Mouse (Mus musculus) forebrain, embryonic 13.5 days (tissue): ENCODE results near the gene R3hcc1l. TPM values are rescaled to one million over a fixed set of nuclear protein-coding genes. Genes with fewer than 3 reads are reported as not detected.

Experiments
- ATAC-seq: fragments of 200-750 bp; cut with Nextera tagmentation; 2 replicates; pipeline ENCODE4 v1.8.0; 2017
- H3K27ac ChIP-seq: fragments of 300-500 bp; sonication (generic); 2 replicates; pipeline ENCODE4 v1.5.1; 2015; ENCODE audit warnings: inconsistent platforms, mild to moderate bottlenecking, moderate library complexity
- H3K27me3 ChIP-seq: fragments of 300-500 bp; sonication (generic); 2 replicates; pipeline ENCODE4 v1.6.1; 2015; ENCODE audit warnings: mild to moderate bottlenecking, inconsistent platforms
- H3K36me3 ChIP-seq: fragments of 300-500 bp; sonication (generic); 2 replicates; pipeline ENCODE4 v1.6.1; 2015; ENCODE audit warnings: mild to moderate bottlenecking, inconsistent platforms; ENCODE audit not compliant: poor library complexity, severe bottlenecking
- H3K4me1 ChIP-seq: fragments of 300-500 bp; sonication (generic); 2 replicates; pipeline ENCODE4 v1.6.1; 2015; ENCODE audit warnings: inconsistent platforms
- H3K4me2 ChIP-seq: fragments of 300-500 bp; sonication (generic); 2 replicates; pipeline ENCODE4 v1.6.1; 2015; ENCODE audit warnings: inconsistent platforms, mild to moderate bottlenecking, moderate library complexity
- H3K4me3 ChIP-seq: fragments of 300-500 bp; sonication (generic); 2 replicates; pipeline ENCODE4 v1.5.1; 2015; ENCODE audit warnings: mild to moderate bottlenecking, inconsistent platforms
- H3K9ac ChIP-seq: fragments of 300-500 bp; sonication (generic); 2 replicates; pipeline ENCODE4 v1.6.1; 2015; ENCODE audit warnings: mild to moderate bottlenecking, inconsistent platforms
- H3K9me3 ChIP-seq: fragments of 300-500 bp; sonication (generic); replicated peaks from 2 replicates; pipeline ENCODE4 v1.6.1; 2016; ENCODE audit warnings: inconsistent platforms
- WGBS: fragments of 180-500 bp; shearing (Covaris S2); methylation state at CpG from one replicate; pipeline ENCODE4 v1.1.7; 2015; 5-methylcytosine and 5-hydroxymethylcytosine counted together
- polyA plus RNA-seq: library from polyadenylated mRNA; unstranded; fragments of >200 nt; fragmentation: Nextera tagmentation; extraction: Ambion mirVana; gene quantifications from 2 replicates; pipeline ENCODE4 v1.2.1, GENCODE M21; 2015

The R3hcc1l gene
- polyA plus RNA-seq, 1 experiment from 2014 or later: 18.1 TPM

DNA sequence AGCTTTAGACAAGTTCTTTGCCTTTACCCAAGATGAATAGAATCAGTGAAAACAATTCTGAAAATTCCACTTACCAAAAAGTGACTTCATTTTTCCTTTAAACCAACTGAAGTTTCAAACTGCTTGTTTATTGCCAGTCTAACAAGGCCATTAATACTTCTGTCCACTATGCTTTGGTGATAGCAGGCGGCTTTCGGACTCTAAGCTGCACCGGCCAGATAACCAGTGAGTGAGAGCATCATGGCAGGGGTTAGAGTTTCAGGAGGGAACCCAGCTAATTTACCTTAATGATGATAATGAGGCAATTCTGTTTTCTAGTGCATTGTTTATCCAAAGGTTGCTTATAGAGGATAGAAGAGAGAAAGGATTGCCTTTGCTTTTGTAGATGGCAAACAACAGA is 65.6 kb downstream of the R3hcc1l start:
- Histone ChIP-seq H3K4me2 (no peak overlapping the region), H3K4me1 (peaks cover 12% of the 10 kb centered on the region), H3K27ac (no peak overlapping the region), H3K9me3 (no peaks in the 10 kb centered on the region), H3K4me3 (no peak overlapping the region), H3K27me3 (no peaks in the 10 kb centered on the region), H3K36me3 (peaks cover 7% of the 10 kb centered on the region; the same call in 1 of the 2 replicates), H3K9ac (no peak overlapping the region)
- 86% methylated on average over 3 of the region's 3 CpGs for WGBS
- no peak for ATAC-seq

DNA sequence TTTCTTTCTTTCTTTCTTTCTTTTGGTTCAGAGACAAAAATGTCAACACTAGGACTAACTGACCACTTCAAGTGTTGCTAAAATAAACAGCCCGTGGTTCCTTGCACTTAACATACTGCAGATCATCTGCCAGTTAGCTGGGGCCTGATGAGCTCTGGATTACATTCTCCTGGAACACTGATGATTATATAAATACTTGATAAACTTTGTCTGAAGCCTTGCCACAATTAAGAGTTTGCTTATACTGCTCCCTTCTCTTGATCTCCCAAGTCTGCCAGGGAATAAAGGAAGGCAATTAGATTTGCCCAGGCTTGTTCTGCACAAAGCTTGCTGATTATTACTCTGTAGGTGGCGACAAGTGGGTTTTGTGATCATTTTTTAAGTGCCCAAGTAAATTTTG is 69.1 kb downstream of the R3hcc1l start:
- no peak for ATAC-seq
- 30% methylated on average over 2 of the region's 2 CpGs for WGBS
- H3K27ac ChIP-seq: no peak overlapping the region

DNA sequence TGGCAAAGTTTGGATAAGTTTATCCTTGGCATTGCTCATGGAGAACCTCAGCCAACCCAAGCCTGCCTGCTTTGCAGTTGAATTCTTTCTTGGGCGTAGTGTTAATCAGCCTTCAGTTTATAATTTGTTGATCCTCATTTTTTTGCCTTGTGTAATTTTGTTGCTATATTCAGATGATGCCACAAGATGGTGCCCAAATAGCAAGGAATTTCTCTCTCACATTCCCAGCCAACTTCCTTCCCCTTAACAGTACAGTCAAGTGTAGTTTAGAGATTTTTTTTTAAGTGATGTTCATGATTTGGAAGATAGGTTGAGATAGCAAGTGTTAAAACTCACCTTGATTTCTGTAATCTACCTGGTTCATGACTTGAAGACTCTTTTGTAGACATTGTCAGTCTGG is 70.7 kb downstream of the R3hcc1l start:
- H3K36me3 ChIP-seq: peaks cover 17% of the 10 kb centered on the region
- ATAC-seq: no peak
- H3K9ac ChIP-seq: no peak overlapping the region
- H3K4me3 ChIP-seq: no peak overlapping the region
- H3K4me1 ChIP-seq: peaks cover 12% of the 10 kb centered on the region
- H3K27ac ChIP-seq: no peak overlapping the region
- no peak overlapping the region for H3K4me2 ChIP-seq
- H3K27me3 ChIP-seq: no peaks in the 10 kb centered on the region
- no peaks in the 10 kb centered on the region for H3K9me3 ChIP-seq
- 56% methylated on average over 1 of the region's 1 CpGs for WGBS

More for the DNA sequence above, 69.1 kb downstream of the R3hcc1l start:
- peaks cover 20% of the 10 kb centered on the region for H3K36me3 ChIP-seq
- no peak overlapping the region for H3K4me3 ChIP-seq
- H3K9me3 ChIP-seq: no peaks in the 10 kb centered on the region
- no peak overlapping the region for H3K4me2 ChIP-seq
- H3K9ac ChIP-seq: peak overlapping the region; percentile 23; the same call in 1 of the 2 replicates
- H3K4me1 ChIP-seq: peaks cover 12% of the 10 kb centered on the region
- H3K27me3 ChIP-seq: no peaks in the 10 kb centered on the region

DNA sequence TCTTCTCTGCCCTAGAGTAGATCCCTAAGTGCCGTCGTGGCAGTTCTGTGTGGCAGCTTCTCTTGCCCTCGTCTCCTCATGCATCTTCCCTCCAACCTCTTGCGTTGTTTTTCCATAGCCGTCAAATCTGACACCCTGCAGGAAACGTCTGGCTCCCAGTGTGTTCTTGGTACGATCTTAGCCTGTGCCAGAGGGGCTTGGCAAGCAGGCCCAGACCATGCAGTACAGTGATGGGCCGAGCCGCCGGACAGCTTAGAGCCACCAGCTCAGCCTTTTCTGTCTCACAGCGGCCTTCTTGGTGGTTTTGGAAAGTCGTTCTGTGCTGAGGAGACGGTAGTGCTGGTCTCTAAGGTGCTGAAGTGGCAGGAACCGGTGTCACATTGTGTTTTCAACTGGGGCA is 73.0 kb downstream of the R3hcc1l start:
- no peak overlapping the region for H3K9ac ChIP-seq
- peaks cover 13% of the 10 kb centered on the region for H3K36me3 ChIP-seq
- WGBS: 77% methylated on average over 14 of the region's 14 CpGs
- H3K27me3 ChIP-seq: no peaks in the 10 kb centered on the region
- no peak for ATAC-seq
- no peak overlapping the region for H3K27ac ChIP-seq
- no peaks in the 10 kb centered on the region for H3K9me3 ChIP-seq
- H3K4me2 ChIP-seq: no peak overlapping the region
- no peak overlapping the region for H3K4me3 ChIP-seq
- peaks cover 12% of the 10 kb centered on the region for H3K4me1 ChIP-seq

DNA sequence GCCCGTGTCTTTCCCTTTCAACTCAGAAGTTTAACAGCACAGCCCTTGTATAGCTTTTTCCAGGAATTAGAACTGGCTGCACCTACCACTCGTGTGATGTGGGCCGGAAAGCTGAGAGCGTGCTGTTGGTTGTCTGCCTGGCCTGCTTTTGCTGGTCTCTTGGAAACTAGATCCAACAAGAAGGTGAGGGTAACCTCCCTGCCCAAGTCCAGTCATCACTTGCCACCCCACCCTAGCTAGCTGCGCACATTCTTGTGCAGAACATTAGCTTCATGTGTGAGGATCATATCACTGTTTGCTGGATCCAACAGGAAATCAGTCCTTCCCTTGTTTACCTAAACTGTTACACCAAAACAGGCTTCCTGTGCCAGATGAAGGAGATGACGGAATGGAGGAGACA is 74.9 kb downstream of the R3hcc1l start:
- no peak for ATAC-seq
- peaks cover 13% of the 10 kb centered on the region for H3K36me3 ChIP-seq
- H3K27ac ChIP-seq: no peak overlapping the region
- WGBS: 96% methylated on average over 6 of the region's 6 CpGs
- H3K4me3 ChIP-seq: no peak overlapping the region
- H3K27me3 ChIP-seq: no peaks in the 10 kb centered on the region
- no peak overlapping the region for H3K4me2 ChIP-seq
- no peak overlapping the region for H3K9ac ChIP-seq
- no peaks in the 10 kb centered on the region for H3K9me3 ChIP-seq
- H3K4me1 ChIP-seq: peaks cover 3% of the 10 kb centered on the region

DNA sequence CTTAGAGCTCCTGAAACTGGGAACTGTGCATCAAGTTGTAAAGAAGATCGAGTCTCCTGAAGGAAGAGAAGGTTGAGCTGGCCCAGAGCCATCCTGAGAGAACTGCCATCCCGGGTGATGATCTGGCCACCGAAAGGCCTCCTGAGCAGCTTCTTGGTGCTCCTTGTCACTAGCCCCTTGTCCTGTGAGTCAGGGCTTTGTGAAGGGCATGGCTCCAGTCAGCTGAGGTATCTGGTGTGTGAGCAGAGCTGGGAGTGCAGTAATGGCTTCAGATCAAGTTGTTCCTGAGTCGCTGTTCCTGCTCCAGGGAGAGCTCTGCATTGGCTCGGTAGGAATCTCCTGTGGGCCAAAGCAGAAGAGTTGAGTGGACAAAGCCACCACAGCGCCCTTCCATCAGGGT is 76.5 kb downstream of the R3hcc1l start:
- Histone ChIP-seq H3K9ac (no peak overlapping the region), H3K27me3 (no peaks in the 10 kb centered on the region), H3K4me2 (no peak overlapping the region), H3K4me1 (no peaks in the 10 kb centered on the region), H3K4me3 (no peak overlapping the region), H3K27ac (no peak overlapping the region), H3K36me3 (peaks cover 13% of the 10 kb centered on the region), H3K9me3 (no peaks in the 10 kb centered on the region)
- 95% methylated on average over 6 of the region's 6 CpGs for WGBS
- ATAC-seq: no peak

DNA sequence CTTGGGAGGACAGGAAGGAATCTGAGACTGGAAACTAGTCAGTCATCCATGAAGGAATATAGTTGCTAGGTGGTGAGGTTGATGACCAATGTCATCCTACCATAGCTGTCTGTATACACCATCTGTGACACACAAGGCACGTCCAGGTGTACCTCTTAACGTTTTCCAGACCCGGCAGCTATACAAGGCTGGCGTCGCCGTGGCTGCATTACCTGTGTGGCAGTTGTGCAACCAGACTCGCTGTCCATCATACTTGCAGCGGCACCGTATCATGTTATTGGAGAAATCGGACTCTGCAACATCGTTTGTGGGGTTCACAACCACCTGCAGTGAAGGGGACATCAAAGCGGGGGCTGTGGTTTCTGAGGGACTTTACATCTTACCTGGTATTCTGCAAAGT is 78.7 kb downstream of the R3hcc1l start:
- no peaks in the 10 kb centered on the region for H3K4me1 ChIP-seq

DNA sequence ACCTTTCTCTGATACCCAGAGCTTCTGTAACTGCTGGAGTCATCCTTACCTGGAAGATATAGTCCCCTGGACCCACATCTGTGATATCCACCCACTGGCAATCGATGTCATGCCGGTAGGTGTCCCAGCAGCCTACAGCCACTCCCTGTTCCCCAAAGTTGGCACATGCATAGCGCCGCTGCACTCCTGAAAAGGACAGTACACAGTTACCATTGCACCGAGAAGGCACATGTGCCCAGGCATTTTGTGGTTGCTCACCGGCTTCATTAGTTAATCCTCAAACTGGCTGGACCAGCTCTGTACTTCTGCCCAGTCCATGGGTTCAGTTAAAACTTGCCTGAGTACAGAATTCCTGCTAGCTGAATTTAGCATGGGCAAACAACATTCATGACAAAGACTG is 79.3 kb downstream of the R3hcc1l start:
- no peaks in the 10 kb centered on the region for H3K4me1 ChIP-seq
- no peaks in the 10 kb centered on the region for H3K9me3 ChIP-seq
- no peak overlapping the region for H3K4me3 ChIP-seq
- H3K27me3 ChIP-seq: no peaks in the 10 kb centered on the region
- no peak for ATAC-seq
- WGBS: 96% methylated on average over 6 of the region's 6 CpGs
- no peak overlapping the region for H3K4me2 ChIP-seq
- H3K27ac ChIP-seq: no peak overlapping the region
- no peak overlapping the region for H3K9ac ChIP-seq
- H3K36me3 ChIP-seq: no peaks in the 10 kb centered on the region

More for the DNA sequence above, 78.7 kb downstream of the R3hcc1l start:
- Histone ChIP-seq H3K36me3 (no peaks in the 10 kb centered on the region), H3K9me3 (no peaks in the 10 kb centered on the region), H3K4me2 (no peak overlapping the region), H3K27me3 (no peaks in the 10 kb centered on the region), H3K27ac (no peak overlapping the region), H3K9ac (no peak overlapping the region), H3K4me3 (no peak overlapping the region)
- ATAC-seq: no peak
- whole genome bisulfite sequencing: 96% methylated on average over 12 of the region's 12 CpGs

DNA sequence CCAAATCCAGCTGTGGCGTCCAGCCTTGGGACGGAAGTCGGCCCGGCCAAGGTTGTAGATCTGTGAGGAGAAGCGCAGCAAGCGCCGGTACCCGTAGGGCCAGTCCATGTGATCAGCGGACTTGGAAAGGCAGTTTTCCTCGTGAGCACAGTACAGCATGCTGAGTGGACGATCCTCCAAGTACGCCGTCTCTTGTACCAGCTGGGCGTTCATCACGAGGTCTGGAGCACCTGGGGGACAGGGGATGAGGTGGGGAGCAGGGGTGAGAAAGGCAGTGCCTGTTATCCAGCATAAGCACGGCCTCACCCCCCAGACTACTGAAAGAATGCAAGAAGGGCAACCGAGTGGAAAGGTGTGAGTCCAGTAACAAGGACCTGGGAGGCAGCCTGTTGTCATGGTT is 81.3 kb downstream of the R3hcc1l start:
- no peaks in the 10 kb centered on the region for H3K9me3 ChIP-seq
- no peaks in the 10 kb centered on the region for H3K4me1 ChIP-seq
- no peak overlapping the region for H3K9ac ChIP-seq
- no peak overlapping the region for H3K4me3 ChIP-seq
- no peaks in the 10 kb centered on the region for H3K36me3 ChIP-seq
- H3K27me3 ChIP-seq: no peaks in the 10 kb centered on the region
- H3K27ac ChIP-seq: no peak overlapping the region
- ATAC-seq: no peak
- WGBS: 86% methylated on average over 17 of the region's 17 CpGs
- H3K4me2 ChIP-seq: no peak overlapping the region

DNA sequence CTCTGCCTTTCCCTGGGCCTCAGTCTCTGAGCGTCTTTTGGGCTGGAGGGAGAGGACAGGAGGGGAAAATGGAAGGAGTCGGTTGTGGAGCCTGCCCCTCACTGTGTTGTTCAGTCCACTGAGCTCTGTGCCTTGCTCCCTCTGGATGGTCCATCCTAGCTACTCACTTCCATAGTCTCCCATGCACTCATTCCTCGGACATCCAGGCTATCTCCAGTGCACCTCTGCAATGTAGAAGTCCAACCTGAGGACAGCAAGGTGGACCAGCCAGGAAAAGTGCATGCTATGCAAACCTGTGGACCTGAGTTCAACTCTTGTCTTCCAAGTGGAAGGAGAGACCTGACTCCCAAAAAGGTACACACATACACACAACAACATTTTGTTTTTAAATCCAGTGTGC is 82.0 kb downstream of the R3hcc1l start:
- no peak for ATAC-seq
- Histone ChIP-seq H3K4me1 (no peaks in the 10 kb centered on the region), H3K27ac (no peak overlapping the region), H3K9ac (no peak overlapping the region), H3K27me3 (no peaks in the 10 kb centered on the region), H3K4me3 (no peak overlapping the region), H3K4me2 (no peak overlapping the region), H3K9me3 (no peaks in the 10 kb centered on the region), H3K36me3 (no peaks in the 10 kb centered on the region)
- 74% methylated on average over 3 of the region's 3 CpGs for WGBS

DNA sequence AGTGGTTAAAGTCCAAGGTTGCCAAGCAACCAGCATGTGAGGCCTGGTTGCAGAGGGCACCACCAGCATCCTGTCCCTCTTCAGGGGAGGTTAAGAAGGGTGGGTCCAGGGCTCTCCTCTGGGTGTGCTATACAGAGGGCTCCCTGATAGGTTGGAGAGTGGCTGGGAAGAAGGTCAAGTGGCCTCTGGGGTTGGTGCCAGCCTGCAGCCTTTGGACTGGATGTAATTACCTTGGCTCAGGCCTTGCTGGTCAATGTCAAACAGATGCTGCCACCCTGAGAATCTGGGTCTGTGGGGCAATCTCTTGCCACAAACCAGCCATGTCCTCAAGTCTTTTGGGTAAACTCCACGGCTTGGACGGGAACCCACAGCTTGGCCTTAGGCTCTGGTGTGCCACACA is 82.9 kb downstream of the R3hcc1l start:
- Histone ChIP-seq H3K9ac (no peak overlapping the region), H3K36me3 (no peaks in the 10 kb centered on the region), H3K9me3 (no peaks in the 10 kb centered on the region), H3K4me3 (no peak overlapping the region), H3K27me3 (no peaks in the 10 kb centered on the region), H3K4me2 (no peak overlapping the region), H3K4me1 (no peaks in the 10 kb centered on the region), H3K27ac (no peak overlapping the region)
- no peak for ATAC-seq
- WGBS: 92% methylated on average over 2 of the region's 2 CpGs

DNA sequence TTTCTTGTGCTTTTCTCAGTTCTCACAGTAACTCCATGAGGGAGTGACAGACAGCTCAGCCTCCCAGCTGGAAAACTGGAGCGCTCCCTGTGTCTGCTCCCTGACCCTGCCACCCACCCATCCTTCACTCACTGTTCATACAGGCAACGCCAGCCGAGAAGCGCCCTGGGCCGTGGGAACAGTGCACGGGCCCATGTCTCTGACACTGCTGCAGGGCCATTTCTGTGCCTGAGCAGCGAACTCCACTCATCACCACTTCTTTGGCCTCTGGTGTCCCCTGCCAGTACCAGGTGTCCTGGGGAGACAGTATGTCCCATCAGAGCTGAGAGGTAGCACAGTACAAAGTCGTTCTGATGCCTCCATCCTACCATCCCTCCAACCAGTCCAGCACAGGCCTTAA is 83.5 kb downstream of the R3hcc1l start:
- Histone ChIP-seq H3K9me3 (no peaks in the 10 kb centered on the region), H3K27ac (no peak overlapping the region)

DNA sequence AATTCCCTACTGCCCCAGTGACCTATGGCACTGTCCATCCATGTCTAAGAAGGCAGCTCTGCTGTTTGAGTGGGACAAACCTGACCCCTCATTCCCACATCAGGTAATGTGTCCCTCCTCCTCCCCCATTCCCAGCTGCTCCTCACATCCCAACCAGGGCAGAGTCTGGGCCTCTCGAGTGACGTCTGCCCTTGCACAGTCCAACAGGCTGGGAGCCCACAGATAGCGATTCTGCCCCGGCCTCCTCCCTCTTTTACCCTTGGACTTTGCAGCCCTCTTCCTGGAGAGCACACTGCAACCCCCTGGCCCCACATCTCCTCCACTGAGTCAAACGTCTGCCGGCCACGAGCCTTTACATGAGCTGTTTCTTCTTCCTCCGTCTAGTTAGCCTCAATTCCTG is 84.0 kb downstream of the R3hcc1l start:
- 92% methylated on average over 8 of the region's 8 CpGs for WGBS
- ATAC-seq: no peak
- no peak overlapping the region for H3K4me2 ChIP-seq

More for the DNA sequence above, 83.5 kb downstream of the R3hcc1l start:
- WGBS: 79% methylated on average over 8 of the region's 8 CpGs
- H3K27me3 ChIP-seq: no peaks in the 10 kb centered on the region
- ATAC-seq: no peak
- H3K4me3 ChIP-seq: no peak overlapping the region
- no peaks in the 10 kb centered on the region for H3K36me3 ChIP-seq
- H3K4me2 ChIP-seq: no peak overlapping the region
- H3K9ac ChIP-seq: no peak overlapping the region
- H3K4me1 ChIP-seq: no peaks in the 10 kb centered on the region

More for the DNA sequence above, 84.0 kb downstream of the R3hcc1l start:
- no peaks in the 10 kb centered on the region for H3K4me1 ChIP-seq
- H3K27ac ChIP-seq: no peak overlapping the region
- H3K36me3 ChIP-seq: no peaks in the 10 kb centered on the region
- H3K9ac ChIP-seq: no peak overlapping the region
- no peaks in the 10 kb centered on the region for H3K9me3 ChIP-seq
- H3K4me3 ChIP-seq: no peak overlapping the region
- H3K27me3 ChIP-seq: no peaks in the 10 kb centered on the region
